Mouse (Mus musculus) spleen, adult 18-20 months (tissue): ENCODE measurements around the gene Degs1.
"Not testable (repeated sequence)": the region's sequence is repeated elsewhere in the genome, so short reads cannot be mapped to it uniquely, and the experiment has no call there.

ENCODE experiments used
- DNase-seq, 2 experiments: peaks; one replicate each; pipeline ENCODE4 v3.0.0; 2022; ENCODE audit warnings: mixed read lengths in 2 of 2

Degs1 gene

DNA sequence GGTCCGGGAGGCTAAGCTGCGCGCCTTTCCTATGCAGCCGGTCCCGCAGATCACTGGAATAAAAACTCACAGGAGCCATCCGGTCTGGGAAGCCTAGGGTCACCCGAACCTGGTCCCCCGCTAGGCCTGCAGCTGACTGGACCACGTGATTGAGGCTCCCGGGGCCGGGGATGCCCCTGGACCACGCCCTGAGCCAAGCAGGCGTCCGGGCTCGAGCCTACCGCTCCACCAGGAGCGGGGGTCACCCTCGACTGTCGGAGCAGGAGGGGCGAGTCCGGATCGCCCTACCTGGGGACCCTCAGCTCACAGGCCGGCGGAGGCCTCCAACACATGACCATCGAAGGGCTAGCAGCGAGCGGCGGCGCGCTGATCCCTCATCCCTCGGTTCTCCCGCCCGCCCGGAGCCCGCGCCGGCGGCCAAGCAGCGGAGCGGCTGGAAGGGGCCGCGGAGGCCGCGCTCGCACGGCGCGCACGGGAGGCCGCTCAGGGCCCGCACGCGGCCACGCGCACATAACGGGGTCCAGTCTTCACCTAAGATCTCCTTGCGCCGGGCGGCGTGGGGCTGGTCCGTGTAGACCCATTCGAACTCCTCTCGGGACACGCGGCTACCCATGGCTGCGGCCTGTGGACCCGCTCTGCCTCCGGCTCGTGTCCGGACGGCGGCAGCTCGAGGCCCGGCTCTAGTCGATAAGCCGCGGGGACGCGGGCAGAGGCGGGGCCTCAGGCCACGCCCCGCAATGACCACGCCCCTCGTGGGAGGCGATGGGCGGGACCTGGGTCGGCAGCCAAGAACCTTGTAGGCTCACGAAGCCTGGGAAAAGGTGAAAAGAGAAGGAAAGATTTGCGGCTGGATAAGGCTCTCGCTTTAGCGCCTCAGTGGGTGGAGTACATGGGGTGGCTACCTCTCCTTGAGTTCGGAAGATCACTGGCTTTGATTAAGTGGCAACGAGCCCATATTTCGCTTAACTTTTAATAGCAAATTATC, at the start of gene Degs1:
Gene Degs1 (minus strand): TSS at position 714 of the 985 bp plus-strand sequence.
- DNase-seq, result peak; percentile 93 to 99

DNA sequence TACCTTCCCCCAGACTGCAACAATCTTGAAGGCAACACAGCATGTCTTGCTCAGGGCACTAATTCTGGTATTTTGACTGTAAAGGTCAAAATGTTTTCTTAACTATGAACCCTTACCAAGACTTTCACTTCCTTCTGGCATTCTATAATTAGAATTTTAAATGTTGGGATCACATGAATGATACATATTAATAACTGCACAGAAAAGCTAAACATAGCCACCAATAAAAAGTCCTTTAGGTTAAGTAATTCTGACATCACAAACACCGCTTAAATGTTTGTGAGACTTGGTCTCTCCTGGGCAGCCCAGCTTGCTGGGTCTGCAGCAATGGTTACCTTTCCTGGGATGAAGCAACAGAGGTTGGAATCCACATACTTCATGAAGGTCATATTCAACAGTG, 43.3 kb upstream of the Degs1 start:
- no peak for DNase-seq

DNA sequence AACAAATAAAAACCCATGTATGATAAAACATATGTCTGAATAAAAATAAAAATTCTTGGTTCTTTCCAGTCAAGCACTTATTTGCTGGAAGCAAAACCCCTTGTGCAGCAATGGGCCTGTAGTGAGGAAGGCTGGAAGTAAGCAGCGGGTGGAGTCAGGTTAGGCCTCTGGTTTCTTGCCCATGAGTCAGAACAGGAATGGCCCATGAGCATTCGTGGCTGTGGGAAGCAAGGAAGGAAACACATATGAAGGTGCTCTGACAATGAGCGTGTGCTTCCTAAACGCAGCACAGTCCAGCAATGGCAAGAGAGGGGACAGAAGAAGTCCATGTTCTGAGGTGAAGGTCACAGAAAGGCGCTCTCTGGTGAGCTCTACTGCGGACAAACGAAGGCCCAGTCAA, 41.9 kb upstream of the Degs1 start:
- no peak for DNase-seq

DNA sequence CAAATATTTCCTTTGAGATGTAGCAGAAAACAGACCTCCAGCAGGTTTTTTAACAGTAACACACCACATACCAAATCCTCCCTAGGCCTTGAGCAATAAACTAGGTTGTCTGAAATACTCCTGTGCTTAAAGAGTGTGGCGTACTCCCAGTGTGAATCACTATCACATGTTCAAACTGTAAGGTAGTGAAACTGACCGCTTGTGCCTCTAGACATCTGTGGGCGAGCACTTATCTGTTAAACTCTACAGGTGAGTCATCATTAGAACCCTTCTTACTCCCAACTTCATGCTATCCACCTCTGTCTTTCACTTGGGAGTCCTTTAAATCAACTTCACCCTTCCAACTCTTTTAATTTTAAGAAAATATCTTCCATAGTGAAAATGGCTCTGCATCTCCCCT, 40.5 kb upstream of the Degs1 start:
- no peak for DNase-seq

DNA sequence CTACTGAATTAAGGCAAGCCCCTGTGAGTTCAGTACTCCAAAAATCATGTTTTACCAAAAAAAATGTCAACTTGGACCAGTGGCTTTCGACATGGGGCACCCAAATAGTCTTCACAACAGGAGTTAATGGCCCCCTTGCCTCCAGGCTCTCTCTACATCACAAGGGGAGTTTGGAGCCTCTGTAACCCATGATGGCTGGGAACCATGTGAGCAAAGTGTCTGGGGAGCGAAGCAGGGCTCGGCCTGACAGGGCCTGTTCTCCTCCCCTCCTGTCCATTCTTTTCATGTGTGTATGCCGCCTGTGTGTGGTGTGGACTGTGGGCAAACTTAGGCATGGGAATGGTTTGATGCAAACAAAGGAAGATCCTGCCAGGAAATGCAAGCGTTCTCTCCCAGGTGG, 31.6 kb upstream of the Degs1 start:
- DNase-seq, result no peak

DNA sequence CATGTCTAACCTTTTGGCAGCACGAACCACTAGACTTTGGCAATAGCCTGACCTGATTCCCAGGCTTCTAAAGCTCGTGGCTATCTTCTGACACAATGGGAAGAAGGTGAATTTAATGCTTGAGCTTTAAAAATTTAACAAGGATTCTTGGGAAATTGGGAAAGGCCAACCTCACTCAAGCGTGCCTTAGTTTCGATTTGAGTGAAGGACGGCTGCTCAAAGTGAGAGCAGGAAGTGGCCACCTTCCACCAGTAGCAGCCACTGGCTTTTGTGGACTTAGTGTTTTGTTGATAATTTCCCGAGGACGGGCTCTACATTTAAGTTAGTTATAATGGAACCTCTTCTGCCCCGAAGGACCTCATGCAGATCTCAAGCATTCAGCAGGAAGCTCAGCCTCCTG, 30.6 kb upstream of the Degs1 start:
- no peak for DNase-seq

DNA sequence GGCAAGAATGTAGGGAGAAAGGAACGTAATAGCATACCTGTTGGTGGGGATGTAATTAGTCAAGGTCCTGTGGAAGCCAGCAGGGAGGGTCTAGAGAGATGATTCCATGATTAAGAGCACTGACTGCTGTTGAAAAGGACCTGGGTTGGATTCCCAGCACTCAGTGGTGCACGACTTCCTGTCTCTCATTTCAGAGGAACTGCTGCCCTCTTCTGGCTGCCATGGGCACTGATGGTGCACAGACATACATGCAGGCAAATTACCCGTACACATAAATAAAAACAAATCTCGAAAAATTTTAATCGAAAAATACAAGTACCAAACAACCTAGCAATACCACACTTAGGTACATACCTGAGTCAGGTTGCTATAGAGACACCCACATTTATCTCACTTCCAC, 28.8 kb upstream of the Degs1 start:
- DNase-seq, result peak in 1 of 2 experiments; percentile 8

DNA sequence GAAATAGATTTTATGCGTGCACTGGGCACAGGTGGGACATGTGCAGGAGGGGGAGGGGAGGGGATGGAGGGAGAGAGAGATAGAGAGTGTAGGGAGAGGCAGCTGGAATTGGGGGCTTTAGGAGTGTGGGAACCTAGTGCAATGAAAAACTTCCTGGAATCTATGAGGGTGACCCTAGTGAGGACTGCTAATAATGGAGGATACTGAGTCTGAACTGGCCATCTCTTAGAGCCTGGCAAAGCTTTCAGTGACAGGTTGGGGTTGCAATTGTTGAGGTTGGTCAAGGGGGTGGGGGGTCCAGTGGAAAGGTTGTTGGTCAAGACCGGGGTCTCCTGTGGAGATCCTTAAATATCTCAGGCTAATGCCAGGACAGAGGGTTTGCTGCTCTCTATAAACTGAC, 27.7 kb upstream of the Degs1 start:
- no peak for DNase-seq

DNA sequence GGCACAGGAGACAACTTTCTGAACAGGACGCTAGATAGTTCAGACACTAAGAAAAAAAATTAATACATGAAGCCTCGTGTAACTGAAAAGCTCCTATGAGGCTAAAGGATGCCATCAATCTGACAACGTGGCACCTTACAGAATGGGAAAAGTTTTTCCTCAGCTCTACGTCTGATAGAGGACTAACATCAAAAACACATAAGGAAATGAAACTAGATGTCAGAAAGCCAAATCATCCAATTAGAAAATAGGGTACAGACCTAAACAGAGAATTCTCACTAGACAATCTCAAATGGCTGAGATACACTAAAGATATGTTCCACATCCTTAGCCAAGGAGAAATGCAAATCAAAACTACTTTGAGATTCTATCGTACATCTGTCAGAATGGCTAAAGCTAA, 26.8 kb upstream of the Degs1 start:
- DNase-seq, result no peak

DNA sequence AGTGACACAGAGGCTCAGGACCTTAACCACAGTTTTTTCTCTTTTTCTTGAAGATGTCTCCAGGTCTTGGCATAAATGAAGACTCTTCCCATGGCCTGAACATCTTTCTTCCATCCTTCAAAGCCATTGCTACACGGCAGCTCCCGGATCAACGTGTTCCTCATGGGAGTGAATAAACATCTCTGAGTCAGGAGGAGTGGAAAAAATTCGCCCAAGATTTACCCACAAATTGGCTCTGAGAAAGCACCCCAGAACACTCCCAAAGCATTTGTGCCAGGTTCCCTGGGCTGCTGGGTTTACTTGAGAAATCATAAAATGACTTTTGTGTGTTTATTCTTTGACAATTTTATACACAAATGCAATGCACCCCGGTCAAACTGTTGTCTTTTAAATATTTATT, 20.3 kb upstream of the Degs1 start:
- DNase-seq, result no peak

DNA sequence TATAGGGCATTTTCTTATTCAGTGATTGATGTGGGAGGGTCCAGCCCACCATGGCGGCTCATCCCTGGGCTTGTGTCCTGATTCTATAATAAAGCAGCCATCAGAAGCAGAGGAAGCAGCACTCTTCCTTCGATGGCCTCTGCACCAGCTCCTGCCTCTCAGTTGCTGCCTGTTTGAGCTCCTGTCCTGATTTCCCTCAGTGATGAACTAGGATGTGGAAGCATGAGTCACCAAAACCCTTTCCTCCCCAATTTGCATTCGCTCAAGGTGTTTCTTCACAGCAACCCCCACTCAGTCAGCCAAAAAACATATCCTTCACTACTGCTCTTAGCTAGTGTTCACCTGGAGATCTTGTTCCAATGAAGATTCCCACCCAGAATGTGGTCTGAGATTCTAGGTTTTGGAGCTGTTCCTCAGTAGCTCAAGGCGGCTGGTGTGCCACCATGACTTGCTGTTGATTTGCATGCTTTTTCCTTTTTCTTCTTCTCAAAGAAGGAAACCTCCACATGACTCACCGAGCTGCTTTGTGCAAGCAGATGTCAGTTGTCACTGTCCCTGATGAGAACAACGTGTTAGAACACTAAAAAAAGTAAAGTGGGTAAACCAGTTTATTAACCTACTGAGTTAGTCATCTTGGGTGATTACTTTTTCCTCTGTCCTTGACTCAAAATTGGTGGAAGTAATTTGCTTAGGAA, 19.7 kb upstream of the Degs1 start:
- DNase-seq, result no peak

DNA sequence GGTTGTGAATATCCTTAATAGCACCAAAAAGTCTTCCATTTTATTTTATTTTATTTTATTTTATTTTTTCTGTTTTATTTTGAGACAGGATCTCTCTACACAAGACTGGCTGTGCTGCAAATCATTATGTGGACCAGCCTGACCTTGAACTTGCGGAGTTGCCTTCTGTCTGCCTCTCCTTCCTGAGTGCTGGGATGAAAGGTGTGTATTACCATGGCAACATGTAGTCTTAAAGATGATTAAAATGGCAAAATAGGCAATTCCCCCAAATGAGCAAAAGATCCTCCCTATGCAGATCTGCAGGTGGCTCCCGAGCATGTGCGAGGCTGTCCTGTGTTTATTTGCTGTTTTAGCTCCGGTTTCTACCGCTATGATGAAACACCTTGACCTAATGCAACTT, 15.2 kb upstream of the Degs1 start:
- no peak for DNase-seq

DNA sequence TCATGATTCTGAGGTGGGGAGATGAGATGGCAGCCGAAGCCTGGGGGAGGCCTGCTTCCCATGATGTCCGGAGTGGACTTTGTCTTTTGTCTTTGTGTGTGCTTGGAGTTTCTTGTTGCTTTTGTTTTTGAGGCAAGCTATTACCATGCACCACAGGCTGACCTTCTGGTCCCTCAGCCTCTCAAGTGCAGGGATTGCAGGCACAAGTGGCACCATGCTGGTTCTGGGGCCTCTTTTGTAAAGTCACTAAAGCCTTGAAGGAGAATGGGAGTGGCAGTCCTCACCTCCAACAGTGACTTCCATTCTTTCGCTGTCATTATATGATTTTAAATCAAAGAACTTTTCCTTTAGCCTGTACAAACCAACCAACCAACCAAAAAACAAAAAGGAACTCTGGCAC, 14.6 kb upstream of the Degs1 start:
- no peak for DNase-seq

DNA sequence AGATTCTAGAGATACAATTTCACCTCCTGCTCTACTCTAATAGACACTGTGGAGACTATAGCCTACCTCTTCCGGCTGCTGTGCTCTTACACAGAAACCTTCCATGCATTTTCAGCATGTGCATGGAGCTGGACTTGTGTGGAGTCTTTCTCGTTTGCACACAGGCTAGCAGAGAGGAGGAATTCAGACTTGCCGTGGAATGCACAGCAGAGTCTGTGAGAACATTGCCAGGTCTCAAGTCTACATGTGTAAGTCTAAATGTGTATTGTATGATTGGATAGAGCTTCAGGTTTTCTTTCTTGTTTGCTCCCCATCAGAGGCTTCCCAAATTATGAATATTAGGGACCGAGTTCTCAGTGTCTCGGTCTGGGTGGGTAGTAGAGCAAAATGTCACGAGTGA, 14.2 kb upstream of the Degs1 start:
- DNase-seq, result no peak

DNA sequence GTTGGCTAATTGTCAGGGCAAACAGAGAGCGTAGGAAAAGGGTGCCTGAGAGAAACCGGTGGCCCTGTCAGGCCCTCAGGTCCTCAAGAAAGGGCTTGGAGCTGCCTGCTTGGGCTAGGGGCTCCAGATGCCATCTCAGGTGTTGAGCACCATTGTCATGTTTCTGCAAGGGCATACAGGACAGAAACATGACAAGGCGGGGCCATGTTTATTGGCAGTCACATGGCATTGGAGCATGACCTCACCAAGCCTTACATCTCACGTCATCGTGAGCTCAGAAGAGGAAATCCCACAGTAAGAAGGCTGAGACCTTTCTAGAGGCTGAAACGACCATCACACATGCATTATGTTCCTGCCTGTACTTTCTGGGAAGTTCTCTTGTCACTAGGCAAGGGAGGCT, 13.5 kb upstream of the Degs1 start:
- no peak for DNase-seq

DNA sequence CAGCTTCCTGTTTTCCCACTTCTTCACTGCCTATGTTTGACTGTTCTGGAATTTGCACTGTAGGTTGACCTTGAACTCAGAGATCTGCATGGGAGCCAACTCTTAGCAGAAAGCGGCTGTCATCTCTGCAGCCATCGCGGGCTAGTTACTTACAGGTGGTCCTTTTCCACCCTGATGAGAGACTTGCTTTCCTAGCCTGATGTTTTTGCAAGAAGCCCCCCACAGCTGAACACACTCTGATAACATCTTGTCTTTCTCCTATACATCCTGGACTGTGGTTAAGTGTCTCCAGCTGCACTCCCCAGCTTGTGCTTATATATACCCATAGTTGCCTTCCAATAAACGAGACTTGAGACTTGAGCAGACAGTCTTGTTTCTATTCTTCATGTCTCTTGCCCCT, 9.7 kb upstream of the Degs1 start:
- no peak for DNase-seq

DNA sequence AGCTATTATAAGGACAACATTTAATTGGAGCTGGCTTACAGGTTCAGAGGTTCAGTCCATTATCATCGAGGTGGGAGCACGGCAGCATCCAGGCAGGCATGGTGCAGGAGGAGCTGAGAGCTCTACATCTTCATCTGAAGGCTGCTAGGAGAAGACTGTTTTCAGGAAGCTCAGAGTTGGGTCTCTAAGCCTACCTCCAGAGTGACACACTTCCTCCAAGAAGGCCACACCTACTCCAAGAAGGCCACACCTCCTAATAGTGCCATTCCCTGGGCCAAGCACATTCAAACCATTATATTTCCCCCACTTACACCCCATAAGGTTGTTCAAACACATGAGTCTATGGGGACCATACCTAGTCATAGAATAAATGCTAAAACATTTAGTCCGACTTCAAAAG, 8.1 kb upstream of the Degs1 start:
- not testable (repeated sequence) for DNase-seq

DNA sequence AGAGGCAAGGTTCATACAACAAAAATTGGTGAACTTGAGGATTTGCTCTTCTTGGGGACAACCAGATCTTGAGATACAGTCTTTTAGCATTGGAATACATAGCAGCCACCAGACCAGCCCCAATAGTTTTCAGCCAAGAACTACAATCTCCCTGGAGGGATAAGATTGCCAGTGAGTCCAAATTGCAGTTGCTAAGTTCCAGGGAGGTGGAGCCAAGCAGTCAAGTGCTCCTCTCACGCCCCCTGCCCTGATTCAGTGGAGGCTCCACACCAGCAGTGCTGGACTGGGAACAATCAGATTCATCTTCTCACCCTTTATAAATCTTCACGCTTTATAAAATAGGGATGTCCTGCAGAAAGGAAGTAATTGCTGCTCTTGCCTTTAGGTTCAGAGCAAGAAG, 7.2 kb upstream of the Degs1 start:
- no peak for DNase-seq

DNA sequence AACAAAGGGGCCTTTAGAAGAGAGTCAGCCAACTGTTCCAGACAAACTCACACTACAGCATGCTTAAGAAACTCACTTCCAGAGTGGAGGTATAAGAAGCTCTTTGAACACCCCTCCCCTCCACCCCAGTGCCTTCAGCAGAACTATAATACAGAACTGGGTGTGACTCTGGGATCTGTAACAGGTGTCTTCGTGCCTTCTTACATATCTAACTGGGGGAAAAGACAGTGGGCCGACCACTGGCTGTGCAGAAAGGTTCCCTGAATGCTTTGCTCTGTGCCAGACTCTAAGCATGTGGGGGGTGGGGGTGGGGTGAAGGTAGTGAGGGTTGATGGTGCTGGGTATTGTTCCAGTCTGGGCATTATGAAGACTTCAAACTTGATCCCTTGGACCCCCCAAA, 6.0 kb upstream of the Degs1 start:
- DNase-seq, result no peak

DNA sequence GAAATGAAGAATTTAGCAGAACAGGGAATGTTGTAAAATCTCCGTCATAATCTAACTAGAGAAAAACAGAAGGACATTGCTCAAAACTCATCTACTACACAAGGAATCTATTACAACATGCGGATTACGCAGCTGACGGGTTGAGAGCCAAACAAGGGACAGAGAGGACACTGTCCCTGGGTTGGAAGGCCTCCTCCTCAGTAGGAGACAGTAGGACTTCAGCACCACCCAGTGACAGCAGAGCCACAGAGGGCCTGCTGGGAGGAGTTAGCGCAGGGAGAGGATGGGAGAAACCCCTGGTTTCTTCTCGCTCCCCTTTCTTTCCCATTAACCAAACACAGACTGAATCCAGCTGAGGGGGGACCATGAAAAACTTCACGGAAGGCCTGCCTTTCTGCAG, 5.2 kb upstream of the Degs1 start:
- DNase-seq, result no peak

DNA sequence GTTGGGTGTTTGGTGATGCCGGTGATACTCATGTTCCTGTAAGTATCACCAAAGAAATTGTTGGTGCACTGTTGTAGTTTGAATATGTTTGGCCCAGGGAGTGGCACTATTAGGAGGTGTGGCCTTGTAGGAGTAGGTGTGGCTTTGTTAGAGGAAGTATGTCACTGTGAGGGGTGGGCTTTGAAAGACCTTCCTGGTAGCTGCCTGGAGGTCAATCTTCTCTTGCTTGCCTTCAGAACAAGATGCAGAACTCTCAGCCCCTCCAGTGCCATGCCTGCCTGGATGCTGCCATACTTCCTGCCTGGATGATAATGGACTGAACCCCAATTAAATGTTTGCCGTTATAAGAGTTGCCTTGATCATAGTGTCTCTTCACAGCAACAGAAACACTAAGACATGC, 2.2 kb upstream of the Degs1 start:
- no peak for DNase-seq

DNA sequence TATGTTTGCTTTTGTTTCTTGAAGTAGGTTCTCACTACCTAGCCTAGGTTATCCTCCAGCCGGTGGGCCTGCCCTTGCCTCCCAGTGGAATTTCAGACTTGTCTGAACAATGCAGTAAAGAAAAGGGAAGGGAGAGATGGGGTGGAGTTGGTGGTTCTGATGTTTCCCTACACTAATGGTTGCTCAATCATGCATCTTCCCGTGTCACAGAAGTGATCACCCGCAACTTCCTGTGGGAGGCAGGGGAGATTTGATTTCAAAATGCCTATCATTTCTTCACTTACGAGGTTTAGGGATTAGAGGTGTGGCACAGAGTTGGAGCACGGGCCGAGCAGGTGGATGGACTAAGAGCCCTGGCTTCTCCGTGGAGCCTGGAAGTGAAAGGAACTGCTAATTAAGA, 627 bp upstream of the Degs1 start:
- DNase-seq, result peak in 1 of 2 experiments; percentile 9

DNA sequence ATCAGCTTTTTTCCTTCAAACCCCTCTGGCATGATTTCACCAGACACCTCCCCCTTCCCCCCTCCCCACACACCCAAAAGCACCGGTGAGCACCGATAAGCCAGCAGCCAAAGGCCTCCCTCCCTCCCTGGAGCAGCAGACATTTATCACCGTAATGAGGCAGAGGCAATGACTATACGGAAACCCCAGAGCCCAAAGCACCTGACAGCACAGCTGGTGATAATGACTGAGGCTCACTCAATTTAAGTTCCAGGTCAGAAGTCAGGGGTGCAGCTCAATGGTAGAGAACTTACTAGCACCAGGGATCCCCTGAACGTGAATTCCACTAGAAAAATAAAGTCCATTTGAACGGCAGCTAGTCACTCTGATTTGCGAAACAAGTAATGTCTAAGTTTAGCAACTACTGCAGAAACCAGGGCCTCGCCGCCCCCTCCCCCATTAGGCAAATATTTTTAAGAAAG, 1.3 kb downstream of the Degs1 start:
- DNase-seq, result peak in 1 of 2 experiments; percentile 7

DNA sequence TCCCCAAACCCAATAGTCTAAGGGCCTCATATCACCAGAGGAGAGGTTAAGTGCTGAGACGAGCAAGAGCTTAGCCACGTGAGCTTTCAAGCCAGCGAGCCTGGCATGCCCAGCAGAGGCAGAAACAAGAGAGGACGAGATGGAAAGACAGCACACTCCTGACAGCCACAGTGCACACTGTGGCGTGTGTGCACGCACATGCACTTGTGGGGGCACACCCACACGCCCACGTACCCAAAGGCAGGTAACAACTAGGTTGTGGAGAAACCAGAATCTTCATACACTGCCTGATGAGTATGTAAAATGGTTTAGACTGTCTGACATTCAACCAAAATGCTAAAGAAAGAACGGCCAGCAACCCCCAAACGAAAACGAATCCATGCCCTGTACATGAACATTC, 2.0 kb downstream of the Degs1 start:
- DNase-seq, result no peak
